Mouse (Mus musculus) c-Kit-positive CD71-positive TER-119-negative erythroid progenitor cells, embryonic 14.5 days (primary cell): Measurements from ENCODE around the gene Phf23.

ENCODE experiments used
- DNase-seq: peaks from one replicate; pipeline ENCODE4 v3.0.0-alpha.2; 2013; ENCODE audit warnings: low read depth

Gene Phf23

DNA sequence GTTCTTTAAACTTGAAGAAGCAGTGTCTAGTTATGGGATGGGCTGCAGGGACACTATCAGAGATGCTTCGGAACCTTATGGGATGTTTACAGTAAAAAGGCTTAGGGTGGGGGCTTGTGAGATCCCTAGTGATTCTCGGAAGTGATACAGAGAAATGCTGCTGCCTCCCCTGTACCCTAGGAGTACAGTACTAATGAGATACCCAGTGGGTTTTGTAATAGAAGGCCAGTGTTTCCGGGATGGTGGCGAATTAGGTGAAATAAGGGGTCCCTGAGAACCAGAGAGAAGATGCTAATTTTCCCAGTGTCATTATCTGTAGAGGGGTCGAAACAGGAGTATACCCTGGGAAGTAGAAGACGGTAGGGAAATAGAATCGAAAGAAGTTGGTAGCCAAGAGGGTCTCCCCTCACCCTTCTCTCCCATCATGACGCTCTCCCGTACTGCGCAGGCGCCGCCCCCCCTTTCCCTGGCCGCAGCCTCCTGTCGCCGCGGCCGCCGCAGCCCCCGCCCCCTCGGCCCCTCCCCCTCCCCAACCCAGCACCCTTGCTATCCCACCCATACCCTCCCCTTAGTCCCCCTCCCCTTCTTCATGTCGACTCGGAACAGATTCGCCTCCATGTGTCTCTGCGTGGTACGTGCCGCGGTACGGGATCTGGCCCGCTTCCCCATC lies 28.0 kb downstream of the Phf23 start:
- DNase-seq, result no peak

- no peak for DNase-seq
Measured at GRCm38 (mm10) chr11:70024151-70024514, 28.6 kb downstream of the Phf23 start.

- no peak for DNase-seq
Measured at GRCm38 (mm10) chr11:70026689-70027088, 31.1 kb downstream of the Phf23 start.

DNA sequence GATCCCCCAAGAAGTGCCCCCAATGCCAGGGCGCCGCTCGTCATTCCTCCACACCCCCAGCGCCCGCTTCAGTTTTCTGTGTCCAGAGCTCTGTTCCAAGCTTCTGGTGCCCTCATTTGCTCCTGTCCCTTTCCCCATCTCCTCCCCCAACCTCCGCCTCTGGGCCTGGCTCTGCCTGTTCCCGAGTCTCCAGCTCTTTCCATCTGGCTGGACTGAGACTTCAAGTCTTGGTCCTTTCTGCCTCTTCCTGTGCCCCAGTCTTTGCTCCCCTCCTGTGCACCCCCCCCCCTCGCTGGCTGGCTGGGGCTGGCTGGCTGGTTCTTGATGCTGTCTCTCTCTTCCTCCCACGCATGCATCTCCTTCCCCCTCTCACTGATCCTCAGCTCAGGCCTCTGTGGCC lies 31.8 kb downstream of the Phf23 start:
- DNase-seq, result no peak

DNA sequence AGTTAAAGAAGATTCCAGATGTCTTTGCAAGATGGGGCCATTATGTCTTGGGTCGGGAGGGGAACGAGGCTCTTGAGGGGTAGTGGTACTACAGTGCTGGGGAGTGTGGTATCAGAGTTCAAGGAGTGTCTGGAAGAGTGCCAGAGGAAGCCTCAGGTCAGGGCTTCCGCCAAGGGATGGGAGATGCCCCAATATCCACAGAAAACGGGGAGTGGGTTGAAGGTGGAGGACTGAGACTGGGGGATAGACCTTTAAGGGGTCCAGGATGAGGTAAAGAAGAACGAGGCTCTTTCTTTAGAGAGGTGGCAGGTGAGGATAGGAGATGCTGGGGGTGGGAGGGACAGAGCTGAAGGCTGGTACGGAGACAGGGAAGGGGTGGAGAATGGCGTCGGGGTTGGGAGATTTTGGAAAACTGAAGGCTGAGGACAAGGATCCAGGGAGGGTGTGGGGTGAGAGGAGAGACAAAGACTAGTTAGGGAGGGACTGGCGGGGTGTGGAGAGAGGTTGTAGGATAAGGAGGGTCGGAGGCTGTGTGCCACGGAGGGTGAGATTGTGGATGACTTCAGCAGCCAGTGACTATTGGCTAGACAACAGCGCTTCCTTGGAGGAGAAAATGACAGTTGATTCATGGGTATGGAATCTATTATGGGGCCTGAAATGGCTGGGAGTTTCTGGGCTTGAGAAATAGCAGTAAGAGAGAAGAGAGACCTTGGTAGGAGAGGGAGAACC lies 33.0 kb downstream of the Phf23 start:
- no peak for DNase-seq

DNA sequence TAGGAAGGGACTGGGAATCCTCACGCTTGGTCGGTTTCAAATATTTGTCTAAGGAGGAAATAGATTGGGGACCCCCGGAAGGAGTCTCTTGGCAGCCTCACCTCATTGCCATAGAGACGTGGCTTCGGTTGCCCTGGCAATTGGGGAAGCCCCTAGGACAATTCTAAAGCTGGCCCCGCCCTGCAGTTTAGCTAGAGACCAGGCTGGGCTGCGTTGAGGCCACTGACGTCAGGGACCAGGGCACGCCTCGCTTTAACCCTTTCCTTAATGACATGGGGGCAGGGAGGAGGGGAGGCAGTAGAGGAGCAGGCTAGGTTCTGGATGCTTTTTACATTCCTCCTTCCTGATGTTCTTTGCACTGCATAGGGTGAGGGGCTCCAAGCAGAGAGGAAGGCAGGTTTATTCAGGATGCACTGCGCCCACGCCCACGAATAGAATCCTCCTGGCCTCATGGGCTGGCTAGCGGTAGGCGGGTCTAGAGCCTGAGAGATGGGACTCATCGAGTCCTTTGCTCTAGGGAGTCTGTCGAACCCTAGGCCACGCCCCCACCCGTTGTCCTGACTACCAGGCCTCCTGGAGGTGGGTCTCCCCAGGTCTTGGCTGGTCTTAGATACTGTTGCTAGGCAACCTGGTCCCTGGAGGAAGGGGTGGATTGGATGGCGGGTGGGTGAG lies 33.7 kb downstream of the Phf23 start:
- peak; percentile 30 for DNase-seq

DNA sequence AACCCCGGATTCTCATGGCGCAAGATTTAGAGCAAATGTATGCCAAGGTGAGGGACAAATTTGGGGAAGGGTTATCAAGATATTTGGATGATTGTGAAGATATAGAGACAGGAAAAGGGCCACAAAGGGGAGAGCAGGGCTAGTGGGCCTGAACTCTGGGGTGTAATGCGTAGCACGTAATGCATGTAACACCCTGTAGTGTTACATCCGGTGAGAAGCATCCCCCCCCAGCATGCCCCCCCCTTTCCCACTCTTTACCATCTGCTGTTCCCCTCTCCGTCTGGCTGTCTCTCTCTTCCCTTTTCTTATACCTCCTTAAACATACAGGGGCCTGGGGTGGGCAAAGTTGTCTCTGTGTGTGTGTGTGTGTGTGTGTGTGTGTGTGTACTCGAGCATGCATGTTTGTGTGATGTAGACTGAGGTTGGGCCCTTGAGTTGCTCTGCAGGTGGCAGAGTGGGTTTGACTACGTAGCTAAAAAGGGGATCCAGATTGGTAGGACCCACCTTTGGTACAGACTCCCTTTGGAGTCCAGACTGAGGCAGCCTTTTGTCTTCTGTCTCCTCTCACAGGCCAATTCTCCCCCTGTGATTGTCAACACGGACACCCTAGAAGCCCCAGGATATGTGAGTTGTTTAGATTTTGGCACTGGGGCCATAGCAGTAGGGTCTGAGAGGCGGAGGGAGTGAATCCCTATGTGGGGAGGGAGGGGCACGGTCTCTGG lies 34.4 kb downstream of the Phf23 start:
- DNase-seq, result no peak

GRCm38 (mm10) chr11:70030651-70031320 lies 35.2 kb downstream of the Phf23 start:
- no peak for DNase-seq

- no peak for DNase-seq
Measured at GRCm38 (mm10) chr11:70031321-70031670, 35.7 kb downstream of the Phf23 start.

- no peak for DNase-seq
Measured at GRCm38 (mm10) chr11:70038174-70038573, 42.6 kb downstream of the Phf23 start.

GRCm38 (mm10) chr11:70039631-70040030 lies 44.1 kb downstream of the Phf23 start:
- DNase-seq, result no peak

- DNase-seq, result no peak
Measured at GRCm38 (mm10) chr11:70040184-70040583, 44.6 kb downstream of the Phf23 start.

GRCm38 (mm10) chr11:70042309-70043085 lies 46.9 kb downstream of the Phf23 start:
- DNase-seq, result no peak

GRCm38 (mm10) chr11:70043665-70044064 lies 48.1 kb downstream of the Phf23 start:
- no peak for DNase-seq

DNA sequence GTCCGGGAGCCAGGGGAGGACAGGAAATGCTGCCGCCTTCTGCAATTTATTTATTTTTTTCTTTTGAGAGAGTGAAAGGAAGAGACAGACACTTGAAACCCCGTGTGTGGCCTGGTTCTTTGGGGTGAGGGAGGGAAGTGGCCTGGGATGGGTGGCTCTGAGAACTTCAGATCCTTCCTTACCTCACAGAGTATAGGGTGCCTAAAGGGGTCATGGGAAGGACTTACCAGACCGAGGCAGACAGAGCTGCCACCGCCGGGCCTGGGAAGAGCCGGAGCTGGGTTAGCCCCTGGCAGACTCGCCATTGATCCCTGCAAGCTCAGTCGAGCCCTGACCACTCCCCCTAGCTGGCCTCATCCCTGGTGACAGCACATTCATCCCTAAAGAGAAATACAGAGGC lies 49.9 kb downstream of the Phf23 start:
- DNase-seq, result no peak

- no peak for DNase-seq
Measured at GRCm38 (mm10) chr11:70049366-70049765, 53.8 kb downstream of the Phf23 start.
